Comparison of ENCODE assay signal across 10 mouse cellular contexts in genomic region chr3:9519491-9519890, GRCm38 (mm10).
DNase-seq lines count a peak whose midpoint lies in the region; ATAC-seq and TF ChIP-seq lines count a peak whose summit lies in the region.
"Had no signal": no experiment of that assay in that cellular context is flagged by ENCODE, and none has a peak within 500 bp of the region (broad histone marks: within the 10 kb centered on the region; RNA-seq: fewer than 3 reads in every experiment).

No protein-coding gene starts in this region.

- H3K4me1 ChIP-seq in kidney, embryonic 14.5 days (ENCODE audit: control insufficient read depth, insufficient read depth, low read length), result peaks cover 30% of the 10 kb centered on the region
- H3K4me1 ChIP-seq in neural tube, embryonic 13.5 days (replicated peaks), result peaks cover 65% of the 10 kb centered on the region
- H3K4me1 ChIP-seq in hindbrain, postnatal 0 days (ENCODE audit: insufficient read depth, low read length), result peaks cover 23% of the 10 kb centered on the region
- peaks cover 13% of the 10 kb centered on the region; the same call in 1 of the 2 replicates for H3K4me1 ChIP-seq in stomach, postnatal 0 days (replicated peaks; ENCODE audit: control insufficient read depth, insufficient read depth)

- peak overlapping the region; percentile 87; the same call in 1 of the 2 replicates for H3K27ac ChIP-seq in kidney, embryonic 14.5 days (ENCODE audit: low read depth, low read length)
- H3K27ac ChIP-seq in neural tube, embryonic 13.5 days (replicated peaks), result peak overlapping the region; percentile 78
- peak overlapping the region; percentile 82 for H3K27ac ChIP-seq in hindbrain, postnatal 0 days
- peak overlapping the region; percentile 92 for H3K27ac ChIP-seq in stomach, postnatal 0 days (replicated peaks)

- TF ChIP-seq CTCF in hindbrain, postnatal 0 days (IDR thresholded peaks at IDR 0.05; ENCODE audit: low read depth), result no peak
- TF ChIP-seq CTCF in stomach, postnatal 0 days (IDR thresholded peaks at IDR 0.05; ENCODE audit: low read depth), result no peak

- H3K9ac ChIP-seq in kidney, embryonic 14.5 days (ENCODE audit: low read depth, low read length), result no peak overlapping the region
- 0 out of 2 replicates have a peak overlapping the region, but pooled peaks have one; percentile 56 for H3K9ac ChIP-seq in neural tube, embryonic 13.5 days
- no peak overlapping the region for H3K9ac ChIP-seq in hindbrain, postnatal 0 days (replicated peaks; ENCODE audit: low read length)
- no peak overlapping the region for H3K9ac ChIP-seq in stomach, postnatal 0 days (ENCODE audit: low read length)

- WGBS in kidney, embryonic 14.5 days, result 44% methylated on average over 4 of the region's 4 CpGs
- 43% methylated on average over 4 of the region's 4 CpGs for WGBS in neural tube, embryonic 13.5 days
- 49% methylated on average over 4 of the region's 4 CpGs for WGBS in hindbrain, postnatal 0 days
- WGBS in stomach, postnatal 0 days, result 43% methylated on average over 4 of the region's 4 CpGs

- no peak for DNase-seq in kidney, postnatal 14 days
- no peak for DNase-seq in neural tube, embryonic 10.5 days (ENCODE audit: extremely low spot score, low spot score)
- DNase-seq in hindbrain, postnatal 0 days (ENCODE audit: low spot score), result no peak
- no peak for DNase-seq in stomach, postnatal 0 days (ENCODE audit: low spot score)
- no peak for DNase-seq in cerebellum, adult 18-20 months
- no peak for DNase-seq in cerebellum, adult 9-10 months
- DNase-seq: lung, postnatal 36 days had no signal

- no peaks in the 10 kb centered on the region for H3K27me3 ChIP-seq in kidney, embryonic 14.5 days (ENCODE audit: control insufficient read depth, insufficient read depth, low read length)
- H3K27me3 ChIP-seq in neural tube, embryonic 13.5 days, result no peaks in the 10 kb centered on the region
- H3K27me3 ChIP-seq in hindbrain, postnatal 0 days (ENCODE audit: insufficient read depth, low read length), result no peaks in the 10 kb centered on the region
- H3K27me3 ChIP-seq in stomach, postnatal 0 days (ENCODE audit: control insufficient read depth, insufficient read depth, low read length), result no peaks in the 10 kb centered on the region

- no peaks in the 10 kb centered on the region for H3K9me3 ChIP-seq in kidney, embryonic 14.5 days (ENCODE audit: control insufficient read depth, low read length)
- no peaks in the 10 kb centered on the region for H3K9me3 ChIP-seq in neural tube, embryonic 13.5 days
- no peaks in the 10 kb centered on the region for H3K9me3 ChIP-seq in hindbrain, postnatal 0 days (ENCODE audit: low read length)
- no peaks in the 10 kb centered on the region for H3K9me3 ChIP-seq in stomach, postnatal 0 days (ENCODE audit: control insufficient read depth, low read length)

- H3K36me3 ChIP-seq in kidney, embryonic 14.5 days (ENCODE audit: control insufficient read depth, insufficient read depth, low read length), result no peaks in the 10 kb centered on the region
- no peaks in the 10 kb centered on the region for H3K36me3 ChIP-seq in neural tube, embryonic 13.5 days
- no peaks in the 10 kb centered on the region for H3K36me3 ChIP-seq in hindbrain, postnatal 0 days (ENCODE audit: insufficient read depth, low read length)
- H3K36me3 ChIP-seq in stomach, postnatal 0 days (ENCODE audit: control insufficient read depth, insufficient read depth, low read length), result no peaks in the 10 kb centered on the region

- H3K4me3 ChIP-seq in kidney, embryonic 14.5 days (ENCODE audit: low read length), result no peak overlapping the region
- H3K4me3 ChIP-seq in neural tube, embryonic 13.5 days, result no peak overlapping the region
- no peak overlapping the region for H3K4me3 ChIP-seq in hindbrain, postnatal 0 days (ENCODE audit: low read length)
- no peak overlapping the region for H3K4me3 ChIP-seq in stomach, postnatal 0 days (ENCODE audit: low read depth, low read length)

- no peak for TF ChIP-seq EP300 in stomach, postnatal 0 days (optimal IDR thresholded peaks at IDR 0.05)

- ATAC-seq in kidney, embryonic 14.5 days (ENCODE audit: low FRiP score, low TSS enrichment), result no peak
- ATAC-seq in neural tube, embryonic 13.5 days (ENCODE audit: low read depth), result no peak
- no peak for ATAC-seq in hindbrain, postnatal 0 days
- no peak for ATAC-seq in stomach, postnatal 0 days (ENCODE audit: low FRiP score, low TSS enrichment)
- ATAC-seq: inflammation-experienced regulatory T-cells, adult 6 months had no signal

- no peak overlapping the region for H3K4me2 ChIP-seq in kidney, embryonic 14.5 days (replicated peaks; ENCODE audit: low read depth, low read length)
- H3K4me2 ChIP-seq in neural tube, embryonic 13.5 days, result no peak overlapping the region
- H3K4me2 ChIP-seq in hindbrain, postnatal 0 days (ENCODE audit: low read depth, low read length), result no peak overlapping the region
- no peak overlapping the region for H3K4me2 ChIP-seq in stomach, postnatal 0 days (replicated peaks; ENCODE audit: low read depth)
